Mouse (Mus musculus): ENCODE data around the gene Fbxo22.
"Not testable (repeated sequence)": the region's sequence is repeated elsewhere in the genome, so short reads cannot be mapped to it uniquely, and the experiment has no call there.

Fbxo22 gene

GRCm38 (mm10) chr9:55240852-55241251 lies 32.1 kb downstream of the Fbxo22 start:
- DNase-seq, result no peak

- no peak for DNase-seq
Observed at GRCm38 (mm10) chr9:55241863-55242685, 33.3 kb downstream of the Fbxo22 start.

GRCm38 (mm10) chr9:55243280-55243679 lies 34.6 kb downstream of the Fbxo22 start:
- no peak for DNase-seq

- no peak for DNase-seq
Observed at GRCm38 (mm10) chr9:55244079-55244478, 35.4 kb downstream of the Fbxo22 start.

GRCm38 (mm10) chr9:55245057-55245750 lies 36.5 kb downstream of the Fbxo22 start:
- not testable (repeated sequence) for DNase-seq

- no peak for DNase-seq
Observed at GRCm38 (mm10) chr9:55246440-55246839, 37.7 kb downstream of the Fbxo22 start.

GRCm38 (mm10) chr9:55246918-55247317 lies 38.2 kb downstream of the Fbxo22 start:
- DNase-seq, result no peak

- no peak for DNase-seq
Observed at GRCm38 (mm10) chr9:55248465-55248864, 39.7 kb downstream of the Fbxo22 start.

GRCm38 (mm10) chr9:55250595-55251247 lies 42.0 kb downstream of the Fbxo22 start:
- no peak for DNase-seq

- not testable (repeated sequence) for DNase-seq
Observed at GRCm38 (mm10) chr9:55252097-55252496, 43.4 kb downstream of the Fbxo22 start.

GRCm38 (mm10) chr9:55253849-55254248 lies 45.1 kb downstream of the Fbxo22 start:
- DNase-seq, result no peak

GRCm38 (mm10) chr9:55255056-55255455 lies 46.3 kb downstream of the Fbxo22 start:
- no peak for DNase-seq

- DNase-seq, result no peak
Observed at GRCm38 (mm10) chr9:55255604-55256003, 46.9 kb downstream of the Fbxo22 start.

- no peak for DNase-seq
Observed at GRCm38 (mm10) chr9:55257105-55257504, 48.4 kb downstream of the Fbxo22 start.

- no peak for DNase-seq
Observed at GRCm38 (mm10) chr9:55259741-55260140, 51.0 kb downstream of the Fbxo22 start.

- no peak for DNase-seq
Observed at GRCm38 (mm10) chr9:55264356-55265302, 55.9 kb downstream of the Fbxo22 start.

GRCm38 (mm10) chr9:55271960-55272560 lies 63.3 kb downstream of the Fbxo22 start:
- no peak for DNase-seq

GRCm38 (mm10) chr9:55273906-55274305 lies 65.2 kb downstream of the Fbxo22 start:
- DNase-seq, result peak; percentile 73

All from layer of hippocampus, adult 9-11 months (tissue).